9 mouse cellular contexts compared by ENCODE assay signal in genomic region chr7:44501563-44502115, GRCm38 (mm10). TPM values are rescaled to one million over a fixed set of nuclear protein-coding genes. Genes with fewer than 3 reads are reported as not detected.
DNase-seq lines count a peak whose midpoint lies in the region; ATAC-seq and TF ChIP-seq lines count a peak whose summit lies in the region.
"Had no signal": no experiment of that assay in that cellular context is flagged by ENCODE, and none has a peak within 500 bp of the region (broad histone marks: within the 10 kb centered on the region; RNA-seq: fewer than 3 reads in every experiment).

No protein-coding gene starts in this region.

- H3K4me1 ChIP-seq in embryonic facial prominence, embryonic 10.5 days = peaks cover 15% of the 10 kb centered on the region
- H3K4me1 ChIP-seq in hindbrain, embryonic 12.5 days = peaks cover 7% of the 10 kb centered on the region
- H3K4me1 ChIP-seq in limb, embryonic 13.5 days = peaks cover 6% of the 10 kb centered on the region
- H3K4me1 ChIP-seq: stomach, embryonic 15.5 days had no signal

- peak; percentile 65 for TF ChIP-seq CTCF in left cerebral cortex, adult 2 months (IDR thresholded peaks at IDR 0.05)

- intact Hi-C loops in left cerebral cortex, adult 2 months (cut with DNase I) = loop anchor here (2.0 to 5.0 kb wide), 4 partner anchors 47 to 156 kb away; partner anchors contain the start of gene Pold1

- no peak overlapping the region for H3K4me2 ChIP-seq in hindbrain, embryonic 12.5 days (replicated peaks)
- H3K4me2 ChIP-seq in limb, embryonic 13.5 days (replicated peaks) = no peak overlapping the region
- H3K4me2 ChIP-seq: stomach, embryonic 15.5 days had no signal

- 0 out of 2 replicates have a peak, but pooled peaks cover 4% of the 10 kb centered on the region for H3K9me3 ChIP-seq in embryonic facial prominence, embryonic 10.5 days
- H3K9me3 ChIP-seq in hindbrain, embryonic 12.5 days (replicated peaks) = no peaks in the 10 kb centered on the region
- no peaks in the 10 kb centered on the region; the same call in 1 of the 2 replicates for H3K9me3 ChIP-seq in limb, embryonic 13.5 days
- H3K9me3 ChIP-seq: stomach, embryonic 15.5 days had no signal

- peaks cover 12% of the 10 kb centered on the region for H3K27me3 ChIP-seq in embryonic facial prominence, embryonic 10.5 days (replicated peaks; ENCODE audit: low read depth, poor library complexity, severe bottlenecking)
- H3K27me3 ChIP-seq in hindbrain, embryonic 12.5 days = 0 out of 2 replicates have a peak, but pooled peaks cover 2% of the 10 kb centered on the region
- peaks cover 13% of the 10 kb centered on the region; the same call in 1 of the 2 replicates for H3K27me3 ChIP-seq in limb, embryonic 13.5 days
- H3K27me3 ChIP-seq: stomach, embryonic 15.5 days had no signal

- no peak overlapping the region for H3K27ac ChIP-seq in left cerebral cortex, adult 2 months
- no peak overlapping the region for H3K27ac ChIP-seq in embryonic facial prominence, embryonic 10.5 days (replicated peaks)
- H3K27ac ChIP-seq in hindbrain, embryonic 12.5 days = no peak overlapping the region
- H3K27ac ChIP-seq in limb, embryonic 13.5 days = no peak overlapping the region
- H3K27ac ChIP-seq: stomach, embryonic 15.5 days had no signal

- no peaks in the 10 kb centered on the region for H3K36me3 ChIP-seq in embryonic facial prominence, embryonic 10.5 days (replicated peaks)
- H3K36me3 ChIP-seq in hindbrain, embryonic 12.5 days = no peaks in the 10 kb centered on the region
- H3K36me3 ChIP-seq in limb, embryonic 13.5 days = 0 out of 2 replicates have a peak, but pooled peaks cover 3% of the 10 kb centered on the region
- H3K36me3 ChIP-seq: stomach, embryonic 15.5 days had no signal

- DNase-seq in left cerebral cortex, adult 2 months (ENCODE audit: extremely low spot score in 1 of 2, low spot score in 2 of 2) = peak; percentile 75 to 78
- no peak for DNase-seq in left cerebral cortex, adult 11 months (ENCODE audit: low spot score)
- DNase-seq in adipocyte (ENCODE audit: low spot score) = peak; percentile 70
- DNase-seq in embryonic facial prominence, embryonic 10.5 days (ENCODE audit: low spot score) = peak; percentile 79
- DNase-seq in monocyte, adult 2 months (ENCODE audit: low read depth in 1 of 2, low spot score in 2 of 2) = peak; percentile 33 to 61
- DNase-seq in testis, postnatal 10 days (ENCODE audit: low spot score) = peak; percentile 85

- no peak overlapping the region for H3K9ac ChIP-seq in hindbrain, embryonic 12.5 days
- H3K9ac ChIP-seq in limb, embryonic 13.5 days = no peak overlapping the region
- H3K9ac ChIP-seq: stomach, embryonic 15.5 days had no signal

- 0 out of 2 replicates have a peak, but pooled peaks have one; percentile 56 for ATAC-seq in hindbrain, embryonic 12.5 days (ENCODE audit: low FRiP score)
- ATAC-seq in limb, embryonic 13.5 days (ENCODE audit: low FRiP score, low read depth) = 0 out of 2 replicates have a peak, but pooled peaks have one; percentile 25

- H3K4me3 ChIP-seq in left cerebral cortex, adult 2 months = no peak overlapping the region
- H3K4me3 ChIP-seq in embryonic facial prominence, embryonic 10.5 days = no peak overlapping the region
- H3K4me3 ChIP-seq in hindbrain, embryonic 12.5 days = no peak overlapping the region
- H3K4me3 ChIP-seq in limb, embryonic 13.5 days = no peak overlapping the region
- H3K4me3 ChIP-seq: stomach, embryonic 15.5 days had no signal

- 39% methylated on average over 5 of the region's 5 CpGs for WGBS in embryonic facial prominence, embryonic 10.5 days
- WGBS in hindbrain, embryonic 12.5 days = 39% methylated on average over 5 of the region's 5 CpGs
- WGBS in limb, embryonic 13.5 days = 36% methylated on average over 5 of the region's 5 CpGs

RNA-seq across cellular contexts. Expression of gene Fam71e1, which starts 5.3 kb away (rescaled TPM):
- total RNA-seq in left cerebral cortex, adult 2 months (2021) = 10 to 100 TPM; 15.5 to 21.0 TPM
- polyA plus RNA-seq in embryonic facial prominence, embryonic 10.5 days (2016; fragmentation: Nextera tagmentation; extraction: Ambion mirVana) = 13.5 and 14.4 TPM in 2 replicates
- 25.2 and 26.0 TPM in 2 replicates for polyA plus RNA-seq in hindbrain, embryonic 12.5 days (2016; fragmentation: Nextera tagmentation; extraction: Ambion mirVana)
- polyA plus RNA-seq in limb, embryonic 13.5 days (2015; fragmentation: Nextera tagmentation; extraction: Ambion mirVana) = 22.4 and 22.9 TPM in 2 replicates

RNA-seq across cellular contexts. Expression of gene Emc10, which starts 5.3 kb away (rescaled TPM):
- 100 to 1,000 TPM; 192 to 201 TPM for total RNA-seq in left cerebral cortex, adult 2 months (2021)
- polyA plus RNA-seq in embryonic facial prominence, embryonic 10.5 days (2016; fragmentation: Nextera tagmentation; extraction: Ambion mirVana) = 82.7 and 85.8 TPM in 2 replicates
- polyA plus RNA-seq in hindbrain, embryonic 12.5 days (2016; fragmentation: Nextera tagmentation; extraction: Ambion mirVana) = 134 and 142 TPM in 2 replicates
- 104 and 106 TPM in 2 replicates for polyA plus RNA-seq in limb, embryonic 13.5 days (2015; fragmentation: Nextera tagmentation; extraction: Ambion mirVana)

RNA-seq across cellular contexts. Expression of gene Mybpc2, which starts 22.8 kb away (rescaled TPM):
- total RNA-seq in left cerebral cortex, adult 2 months (2021) = under 1 TPM in 1 of 2 experiments, not detected in 1; 0.29 TPM
- polyA plus RNA-seq in embryonic facial prominence, embryonic 10.5 days (2016; fragmentation: Nextera tagmentation; extraction: Ambion mirVana) = 0.04 and 0.08 TPM in 2 replicates
- 0.22 TPM in 1 of 2 replicates, not detected in the other for polyA plus RNA-seq in hindbrain, embryonic 12.5 days (2016; fragmentation: Nextera tagmentation; extraction: Ambion mirVana)
- 0.08 and 0.10 TPM in 2 replicates for polyA plus RNA-seq in limb, embryonic 13.5 days (2015; fragmentation: Nextera tagmentation; extraction: Ambion mirVana)

RNA-seq across cellular contexts. Expression of gene Spib, which starts 30.2 kb away (rescaled TPM):
- under 1 TPM in 1 of 2 experiments, not detected in 1; 0.20 TPM for total RNA-seq in left cerebral cortex, adult 2 months (2021)
- not detected in 2 replicates for polyA plus RNA-seq in embryonic facial prominence, embryonic 10.5 days (2016; fragmentation: Nextera tagmentation; extraction: Ambion mirVana)
- polyA plus RNA-seq in hindbrain, embryonic 12.5 days (2016; fragmentation: Nextera tagmentation; extraction: Ambion mirVana) = 0.08 and 0.10 TPM in 2 replicates
- 0.19 and 0.25 TPM in 2 replicates for polyA plus RNA-seq in limb, embryonic 13.5 days (2015; fragmentation: Nextera tagmentation; extraction: Ambion mirVana)

RNA-seq across cellular contexts. Expression of gene Josd2, which starts 33.9 kb away (rescaled TPM):
- total RNA-seq in left cerebral cortex, adult 2 months (2021) = 10 to 100 TPM; 72.3 to 86.6 TPM
- polyA plus RNA-seq in embryonic facial prominence, embryonic 10.5 days (2016; fragmentation: Nextera tagmentation; extraction: Ambion mirVana) = 80.3 and 85.1 TPM in 2 replicates
- polyA plus RNA-seq in hindbrain, embryonic 12.5 days (2016; fragmentation: Nextera tagmentation; extraction: Ambion mirVana) = 60.5 and 65.1 TPM in 2 replicates
- 87.7 and 91.3 TPM in 2 replicates for polyA plus RNA-seq in limb, embryonic 13.5 days (2015; fragmentation: Nextera tagmentation; extraction: Ambion mirVana)
